9 mouse cellular contexts compared by ENCODE assay signal in genomic region chr2:20547349-20547677, GRCm38 (mm10).
DNase-seq lines count a peak whose midpoint lies in the region; ATAC-seq and TF ChIP-seq lines count a peak whose summit lies in the region.
"Had no signal": no experiment of that assay in that cellular context is flagged by ENCODE, and none has a peak within 500 bp of the region (broad histone marks: within the 10 kb centered on the region; RNA-seq: fewer than 3 reads in every experiment).

No protein-coding gene starts in this region.

- H3K9ac ChIP-seq in hindbrain, embryonic 11.5 days (ENCODE audit: low read depth, low read length): no peak overlapping the region
- no peak overlapping the region for H3K9ac ChIP-seq in liver, embryonic 12.5 days
- no peak overlapping the region for H3K9ac ChIP-seq in neural tube, embryonic 15.5 days (replicated peaks)

- DNase-seq in layer of hippocampus, adult 2 months (ENCODE audit: low spot score in 2 of 2): no peak
- no peak for DNase-seq in layer of hippocampus, postnatal 10 days (ENCODE audit: low spot score in 2 of 2)
- DNase-seq in hindbrain, embryonic 11.5 days (ENCODE audit: low spot score): peak; percentile 34
- no peak for DNase-seq in left cerebral cortex, postnatal 14 days (ENCODE audit: low spot score in 2 of 2)
- no peak for DNase-seq in spleen, postnatal 36 days (ENCODE audit: low spot score in 2 of 2)
- DNase-seq in layer of hippocampus, adult 9-11 months: no peak
- DNase-seq: gastrocnemius, postnatal 14 days had no signal

- H3K9me3 ChIP-seq in hindbrain, embryonic 11.5 days (ENCODE audit: control insufficient read depth, low read length): no peaks in the 10 kb centered on the region
- H3K9me3 ChIP-seq in liver, embryonic 12.5 days (replicated peaks): no peaks in the 10 kb centered on the region
- H3K9me3 ChIP-seq in neural tube, embryonic 15.5 days (replicated peaks): no peaks in the 10 kb centered on the region

- no peaks in the 10 kb centered on the region for H3K27me3 ChIP-seq in hindbrain, embryonic 11.5 days (ENCODE audit: control insufficient read depth, insufficient read depth, low read length)
- no peaks in the 10 kb centered on the region for H3K27me3 ChIP-seq in liver, embryonic 12.5 days (replicated peaks)
- H3K27me3 ChIP-seq in neural tube, embryonic 15.5 days (replicated peaks): 0 out of 2 replicates have a peak, but pooled peaks cover 10% of the 10 kb centered on the region

- H3K36me3 ChIP-seq in hindbrain, embryonic 11.5 days (ENCODE audit: control insufficient read depth, insufficient read depth, low read length): no peaks in the 10 kb centered on the region
- no peaks in the 10 kb centered on the region for H3K36me3 ChIP-seq in liver, embryonic 12.5 days
- no peaks in the 10 kb centered on the region for H3K36me3 ChIP-seq in neural tube, embryonic 15.5 days

- intact Hi-C loops in left cerebral cortex, postnatal 14 days (cut with DNase I): no loop called here

- no peak for TF ChIP-seq CTCF in layer of hippocampus, adult 2 months (conservative IDR thresholded peaks at IDR 0.05)

- peaks cover 14% of the 10 kb centered on the region for H3K4me1 ChIP-seq in hindbrain, embryonic 11.5 days (replicated peaks; ENCODE audit: control insufficient read depth, insufficient read depth, low read length)
- H3K4me1 ChIP-seq in liver, embryonic 12.5 days: no peaks in the 10 kb centered on the region
- peaks cover 28% of the 10 kb centered on the region for H3K4me1 ChIP-seq in neural tube, embryonic 15.5 days

- ATAC-seq in hindbrain, embryonic 11.5 days (ENCODE audit: low FRiP score): peak; percentile 48; the same call in 1 of the 2 replicates
- no peak for ATAC-seq in liver, embryonic 12.5 days
- ATAC-seq in neural tube, embryonic 15.5 days (ENCODE audit: low FRiP score): peak; percentile 5; the same call in 1 of the 2 replicates

- peak overlapping the region; percentile 1; the same call in 1 of the 2 replicates for H3K4me3 ChIP-seq in layer of hippocampus, adult 2 months
- H3K4me3 ChIP-seq in hindbrain, embryonic 11.5 days (ENCODE audit: low read depth, low read length): no peak overlapping the region
- no peak overlapping the region for H3K4me3 ChIP-seq in liver, embryonic 12.5 days
- peak overlapping the region; percentile 8 for H3K4me3 ChIP-seq in neural tube, embryonic 15.5 days (replicated peaks)

- 11% methylated on average over 5 of the region's 5 CpGs for WGBS in hindbrain, embryonic 11.5 days
- WGBS in liver, embryonic 12.5 days (ENCODE audit: insufficient replicate concordance): 21% methylated on average over 5 of the region's 5 CpGs
- WGBS in neural tube, embryonic 15.5 days: 8% methylated on average over 5 of the region's 5 CpGs

- H3K27ac ChIP-seq in layer of hippocampus, adult 2 months: no peak overlapping the region
- H3K27ac ChIP-seq in hindbrain, embryonic 11.5 days (ENCODE audit: low read depth, low read length): no peak overlapping the region
- no peak overlapping the region for H3K27ac ChIP-seq in liver, embryonic 12.5 days
- H3K27ac ChIP-seq in neural tube, embryonic 15.5 days (replicated peaks): no peak overlapping the region

- peak overlapping the region; percentile 28; the same call in 1 of the 2 replicates for H3K4me2 ChIP-seq in hindbrain, embryonic 11.5 days (replicated peaks; ENCODE audit: low read depth, low read length)
- peak overlapping the region; percentile 27 for H3K4me2 ChIP-seq in liver, embryonic 12.5 days
- peak overlapping the region; percentile 49 for H3K4me2 ChIP-seq in neural tube, embryonic 15.5 days

Comparison
In these comparisons a context has a peak if more than half of its experiments do, and no peak if none do; other contexts are left out.
1. H3K4me3 ChIP-seq: peak in layer of hippocampus, adult 2 months (single experiment) and neural tube, embryonic 15.5 days (single experiment); none in hindbrain, embryonic 11.5 days (single experiment) and liver, embryonic 12.5 days (single experiment).
2. Peak in every context shown above with its lines, with median percentiles within 50 percentile points of each other: H3K4me2 ChIP-seq.